Mouse (Mus musculus): ENCODE data around the gene Olfr437.
"Not testable (repeated sequence)": the region's sequence is repeated elsewhere in the genome, so short reads cannot be mapped to it uniquely, and the experiment has no call there.

Olfr437 gene

DNA sequence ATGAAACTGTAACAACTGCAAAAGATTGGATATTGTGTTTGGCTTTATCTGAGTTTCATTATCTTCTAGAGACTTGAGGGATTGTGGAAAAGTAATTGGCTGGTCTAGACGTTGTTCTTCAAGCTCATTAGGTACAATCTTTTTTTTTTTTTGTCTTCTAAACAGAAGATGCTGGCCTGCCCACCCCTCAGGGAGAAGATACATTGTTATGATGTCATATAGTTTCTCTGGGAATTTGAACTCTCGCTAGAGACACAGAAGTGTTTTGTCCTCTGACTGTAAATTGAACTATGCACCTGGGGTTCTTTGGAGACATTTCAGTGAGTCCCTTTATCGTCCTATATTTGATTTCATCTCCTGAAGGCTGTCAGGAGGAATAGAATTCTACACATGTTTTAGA, at the start of gene Olfr437:
Gene Olfr437 (plus strand): TSS at position 301 of the 400 bp plus-strand sequence.
- no peak for DNase-seq

DNA sequence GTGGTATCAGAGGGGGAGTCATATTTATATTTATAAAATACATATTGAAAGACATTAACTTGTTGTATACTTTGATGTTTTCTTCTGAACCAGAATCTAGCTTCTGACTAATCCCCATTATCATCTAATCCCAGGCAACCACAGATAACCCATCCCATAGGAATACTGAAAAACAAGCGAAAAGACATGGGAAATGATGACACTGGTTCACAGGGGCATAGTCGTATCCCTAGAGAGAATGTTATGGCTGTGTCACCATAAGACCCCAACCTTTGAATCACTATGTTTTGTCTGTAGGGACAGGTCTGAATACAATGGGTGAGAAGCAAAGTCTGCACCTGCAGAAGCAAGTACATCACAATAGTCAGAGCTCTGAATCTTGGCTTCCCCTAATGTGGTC, 16.8 kb upstream of the Olfr437 start, which contains the start of gene Olfr237-ps1:
Gene Olfr237-ps1 (plus strand): TSS at position 301 of the 400 bp plus-strand sequence.
- DNase-seq = not testable (repeated sequence)

GRCm38 (mm10) chr6:43159502-43159901, 3.6 kb upstream of the Olfr437 start:
- no peak for DNase-seq

GRCm38 (mm10) chr6:43167246-43167645, 4.2 kb downstream of the Olfr437 start:
- DNase-seq = no peak

- no peak for DNase-seq
Observed at GRCm38 (mm10) chr6:43171840-43172239, 8.8 kb downstream of the Olfr437 start, which contains the start of gene Olfr13. TSS of gene Olfr13 (plus strand) at chr6:43172140.

DNA sequence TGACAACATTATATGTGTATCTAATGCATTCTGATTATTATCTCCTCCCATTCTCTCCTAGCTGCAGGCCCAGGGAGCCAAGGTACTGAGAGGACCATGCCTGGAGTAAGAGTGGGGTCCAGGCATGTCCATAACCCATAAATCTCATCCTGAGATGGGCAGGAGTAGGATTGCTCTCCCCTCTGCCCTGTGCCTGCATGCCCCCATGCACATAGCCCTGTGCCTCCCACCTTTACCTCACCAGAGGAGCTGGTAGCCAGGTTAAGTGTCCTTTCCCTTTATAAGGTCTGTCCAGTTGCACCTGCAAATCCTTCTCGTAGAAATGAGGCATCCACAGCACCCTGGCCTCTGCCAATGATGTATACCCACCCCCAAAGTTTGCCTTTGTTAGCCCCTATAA, 15.0 kb downstream of the Olfr437 start:
- no peak for DNase-seq

GRCm38 (mm10) chr6:43178584-43179501, 15.8 kb downstream of the Olfr437 start:
- DNase-seq = no peak

DNA sequence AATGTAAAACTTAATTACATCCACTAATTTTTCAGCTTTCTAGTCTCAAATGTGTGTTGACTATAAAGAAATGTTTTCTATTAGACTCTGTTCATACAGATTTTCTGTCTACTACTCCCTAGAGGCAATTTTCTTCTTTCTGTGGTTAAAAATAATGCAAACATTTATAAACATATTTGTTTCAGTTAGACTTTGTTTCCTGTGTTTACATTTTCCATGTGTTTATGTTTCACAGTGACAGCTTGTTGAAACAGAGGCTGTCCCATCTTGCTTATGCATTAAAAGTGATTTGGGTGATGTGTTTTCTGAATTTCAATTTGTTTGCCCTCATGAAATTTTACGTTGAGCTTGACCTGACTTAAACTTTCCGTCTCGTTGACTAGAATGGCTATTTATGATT, 27.9 kb downstream of the Olfr437 start:
- no peak for DNase-seq

GRCm38 (mm10) chr6:43196781-43197180, 33.7 kb downstream of the Olfr437 start, which contains the start of gene Olfr435:
TSS of gene Olfr435 (plus strand) at chr6:43197146.
- DNase-seq = no peak

DNA sequence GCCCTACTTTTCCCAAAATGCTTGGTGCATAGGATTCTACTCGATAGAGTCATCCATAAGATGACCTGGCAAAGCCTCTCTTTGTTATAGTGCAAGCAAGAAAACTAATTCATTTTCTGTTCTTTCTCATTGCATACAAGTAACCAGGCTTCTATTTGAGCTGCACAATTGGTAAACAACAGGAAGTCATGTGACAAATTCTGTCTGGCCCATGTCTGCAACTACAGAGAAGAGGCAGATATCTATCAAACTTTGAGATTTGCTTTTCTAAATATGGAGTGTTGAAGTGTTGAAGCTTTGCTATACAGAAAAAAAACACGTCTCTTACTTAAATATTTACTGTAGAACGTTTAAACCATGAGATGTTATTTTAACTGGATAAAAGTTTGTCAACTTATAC, 35.0 kb downstream of the Olfr437 start:
- no peak for DNase-seq

DNA sequence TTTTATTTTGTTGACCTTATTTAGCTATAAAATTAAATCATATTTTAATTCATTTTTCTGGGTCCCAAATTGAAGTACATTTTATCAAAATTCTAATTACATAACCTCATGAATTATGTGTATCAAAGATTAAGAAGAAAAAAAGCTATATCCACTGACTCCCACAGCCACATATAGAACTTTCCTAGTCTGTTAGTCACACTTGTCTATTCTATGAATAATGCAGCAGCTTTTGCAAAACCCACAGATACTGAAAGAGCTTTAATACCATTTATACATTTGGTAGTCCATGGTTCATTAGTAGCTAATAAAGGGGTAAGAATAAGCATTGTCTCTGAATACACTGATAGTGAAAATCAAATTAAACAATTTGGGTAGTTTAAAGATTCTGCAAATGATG, 39.7 kb downstream of the Olfr437 start:
- no peak for DNase-seq

GRCm38 (mm10) chr6:43205355-43205754, 42.3 kb downstream of the Olfr437 start:
- DNase-seq = no peak

- not testable (repeated sequence) for DNase-seq
Observed at GRCm38 (mm10) chr6:43212873-43213272, 49.8 kb downstream of the Olfr437 start, which contains the start of gene Olfr434. TSS of gene Olfr434 (plus strand) at chr6:43213021.

All from right cerebral cortex, postnatal 14 days (tissue).